Mouse (Mus musculus): Measurements from ENCODE around the gene Mindy3. TPM values are rescaled to one million over a fixed set of nuclear protein-coding genes. Genes with fewer than 3 reads are reported as not detected.
"Not testable (repeated sequence)": the region's sequence is repeated elsewhere in the genome, so short reads cannot be mapped to it uniquely, and the experiment has no call there.

Gene Mindy3
- 21.6 and 22.2 TPM in 2 replicates for polyA plus RNA-seq (2015; fragmentation: Nextera tagmentation; extraction: Ambion mirVana)

GRCm38 (mm10) chr2:12419262-12419655, at the start of gene Mindy3:
Gene Mindy3, minus strand, starts transcription at chr2:12419470.
- H3K4me1 ChIP-seq (ENCODE audit: control insufficient read depth, insufficient read depth, low read length), result peaks cover 9% of the 10 kb centered on the region
- H3K36me3 ChIP-seq (ENCODE audit: control insufficient read depth, insufficient read depth, low read length), result no peaks in the 10 kb centered on the region
- no peaks in the 10 kb centered on the region for H3K9me3 ChIP-seq (ENCODE audit: control insufficient read depth, low read length)
- peak; percentile 92 for ATAC-seq
- peak within 1 kb of the TSS; percentile 65 for H3K4me2 ChIP-seq (ENCODE audit: low read depth, low read length)
- peak within 1 kb of the TSS; percentile 94 for H3K4me3 ChIP-seq (ENCODE audit: low read length)
- peak within 1 kb of the TSS; percentile 80 for H3K9ac ChIP-seq (ENCODE audit: low read depth, low read length)
- WGBS, result under 1% methylated on average over 25 of the region's 25 CpGs
- H3K27me3 ChIP-seq (replicated peaks; ENCODE audit: control insufficient read depth, insufficient read depth, low read length), result no peaks in the 10 kb centered on the region
- H3K27ac ChIP-seq (ENCODE audit: low read length), result peak within 1 kb of the TSS; percentile 69

DNA sequence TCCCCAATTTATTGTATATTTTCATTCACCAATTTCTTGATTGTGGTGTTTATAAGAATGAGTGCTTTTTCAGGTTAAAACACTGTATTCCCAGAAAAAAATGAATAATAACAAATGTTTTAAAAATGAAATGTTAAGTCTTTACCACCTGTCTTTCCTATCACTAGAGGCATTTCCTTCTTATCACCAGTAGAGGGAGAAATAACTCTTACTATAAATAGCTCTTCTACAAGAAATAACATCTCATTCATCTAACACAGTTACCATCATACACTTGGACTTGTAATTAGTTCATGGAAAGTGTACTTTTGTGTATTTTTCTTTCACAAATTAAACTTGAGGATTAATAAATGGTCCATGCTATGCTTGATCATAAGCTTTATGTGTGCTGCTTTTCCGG, 40.5 kb upstream of the Mindy3 start:
- no peak for ATAC-seq
- H3K27ac ChIP-seq (ENCODE audit: low read length), result no peak overlapping the region
- no peak overlapping the region for H3K4me2 ChIP-seq (ENCODE audit: low read depth, low read length)
- H3K4me3 ChIP-seq (ENCODE audit: low read length), result no peak overlapping the region
- H3K9ac ChIP-seq (ENCODE audit: low read depth, low read length), result no peak overlapping the region
- H3K27me3 ChIP-seq (replicated peaks; ENCODE audit: control insufficient read depth, insufficient read depth, low read length), result no peaks in the 10 kb centered on the region
- H3K36me3 ChIP-seq (ENCODE audit: control insufficient read depth, insufficient read depth, low read length), result no peaks in the 10 kb centered on the region
- 75% methylated on average over 1 of the region's 1 CpGs for WGBS
- no peaks in the 10 kb centered on the region for H3K9me3 ChIP-seq (ENCODE audit: control insufficient read depth, low read length)
- H3K4me1 ChIP-seq (ENCODE audit: control insufficient read depth, insufficient read depth, low read length), result no peaks in the 10 kb centered on the region

- no peak for ATAC-seq
- Histone ChIP-seq H3K4me2 (ENCODE audit: low read depth, low read length) (no peak overlapping the region), H3K36me3 (ENCODE audit: control insufficient read depth, insufficient read depth, low read length) (no peaks in the 10 kb centered on the region), H3K9me3 (ENCODE audit: control insufficient read depth, low read length) (no peaks in the 10 kb centered on the region), H3K4me1 (ENCODE audit: control insufficient read depth, insufficient read depth, low read length) (no peaks in the 10 kb centered on the region), H3K9ac (ENCODE audit: low read depth, low read length) (no peak overlapping the region), H3K27ac (ENCODE audit: low read length) (no peak overlapping the region), H3K4me3 (ENCODE audit: low read length) (no peak overlapping the region), H3K27me3 (replicated peaks; ENCODE audit: control insufficient read depth, insufficient read depth, low read length) (no peaks in the 10 kb centered on the region)
- 79% methylated on average over 3 of the region's 3 CpGs for WGBS
Measured at GRCm38 (mm10) chr2:12450108-12450507, 30.8 kb upstream of the Mindy3 start.

DNA sequence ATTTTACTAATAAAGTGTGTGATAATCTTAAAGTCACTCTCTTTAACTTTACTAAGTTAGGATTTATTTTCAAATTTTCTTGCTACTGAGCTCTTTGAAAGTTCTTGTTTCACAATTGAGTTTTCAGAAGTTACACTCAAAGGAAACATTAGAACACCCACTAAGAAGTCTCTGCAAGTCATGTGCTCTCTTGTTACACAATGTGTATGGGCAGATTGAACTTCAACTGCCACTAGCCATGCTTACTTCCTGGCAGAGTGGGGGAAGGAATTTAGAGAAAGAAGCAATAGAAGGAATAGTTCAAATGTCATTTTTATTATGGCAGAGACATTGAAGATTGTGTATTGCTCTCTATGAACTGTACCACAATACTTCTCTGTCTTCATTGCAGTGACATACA, 20.9 kb upstream of the Mindy3 start:
- Histone ChIP-seq H3K9me3 (ENCODE audit: control insufficient read depth, low read length) (no peaks in the 10 kb centered on the region), H3K4me1 (ENCODE audit: control insufficient read depth, insufficient read depth, low read length) (no peaks in the 10 kb centered on the region), H3K27ac (ENCODE audit: low read length) (no peak overlapping the region), H3K4me2 (ENCODE audit: low read depth, low read length) (no peak overlapping the region), H3K9ac (ENCODE audit: low read depth, low read length) (no peak overlapping the region), H3K27me3 (replicated peaks; ENCODE audit: control insufficient read depth, insufficient read depth, low read length) (no peaks in the 10 kb centered on the region), H3K36me3 (ENCODE audit: control insufficient read depth, insufficient read depth, low read length) (no peaks in the 10 kb centered on the region), H3K4me3 (ENCODE audit: low read length) (no peak overlapping the region)
- ATAC-seq, result no peak

DNA sequence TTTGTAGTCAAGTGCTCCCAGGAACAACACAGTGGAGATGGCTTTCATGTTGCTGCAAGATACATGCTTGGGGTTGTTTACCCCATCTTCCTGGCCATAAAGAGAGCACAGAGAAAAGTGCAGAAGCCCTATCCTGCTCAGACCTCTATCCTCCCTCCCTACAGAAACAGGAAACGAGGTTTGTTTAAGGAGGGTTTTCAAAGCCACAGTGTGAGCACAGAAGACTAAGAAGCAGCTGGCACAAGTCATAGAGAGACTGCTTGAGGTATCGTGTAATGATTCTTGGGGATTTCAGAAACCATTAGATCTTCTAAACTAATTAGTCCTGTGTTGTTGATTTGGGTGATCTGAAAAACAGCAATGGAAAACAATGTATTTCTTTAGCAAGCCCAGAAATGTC, 20.3 kb upstream of the Mindy3 start:
- Histone ChIP-seq H3K9ac (ENCODE audit: low read depth, low read length) (no peak overlapping the region), H3K36me3 (ENCODE audit: control insufficient read depth, insufficient read depth, low read length) (no peaks in the 10 kb centered on the region), H3K4me3 (ENCODE audit: low read length) (no peak overlapping the region), H3K27me3 (replicated peaks; ENCODE audit: control insufficient read depth, insufficient read depth, low read length) (no peaks in the 10 kb centered on the region), H3K4me1 (ENCODE audit: control insufficient read depth, insufficient read depth, low read length) (no peaks in the 10 kb centered on the region), H3K27ac (ENCODE audit: low read length) (no peak overlapping the region), H3K9me3 (ENCODE audit: control insufficient read depth, low read length) (no peaks in the 10 kb centered on the region), H3K4me2 (ENCODE audit: low read depth, low read length) (no peak overlapping the region)
- WGBS, result 44% methylated on average over 2 of the region's 2 CpGs
- no peak for ATAC-seq

GRCm38 (mm10) chr2:12438181-12438580, 18.9 kb upstream of the Mindy3 start:
- 79% methylated on average over 2 of the region's 2 CpGs for whole genome bisulfite sequencing

GRCm38 (mm10) chr2:12432055-12432454, 12.8 kb upstream of the Mindy3 start:
- Histone ChIP-seq H3K9ac (ENCODE audit: low read depth, low read length) (no peak overlapping the region), H3K4me1 (ENCODE audit: control insufficient read depth, insufficient read depth, low read length) (no peaks in the 10 kb centered on the region), H3K27ac (ENCODE audit: low read length) (no peak overlapping the region), H3K36me3 (ENCODE audit: control insufficient read depth, insufficient read depth, low read length) (no peaks in the 10 kb centered on the region), H3K9me3 (ENCODE audit: control insufficient read depth, low read length) (no peaks in the 10 kb centered on the region), H3K27me3 (replicated peaks; ENCODE audit: control insufficient read depth, insufficient read depth, low read length) (no peaks in the 10 kb centered on the region), H3K4me2 (ENCODE audit: low read depth, low read length) (no peak overlapping the region), H3K4me3 (ENCODE audit: low read length) (no peak overlapping the region)
- ATAC-seq, result no peak
- 65% methylated on average over 1 of the region's 1 CpGs for WGBS

More at GRCm38 (mm10) chr2:12438181-12438580, 18.9 kb upstream of the Mindy3 start:
- H3K9me3 ChIP-seq (ENCODE audit: control insufficient read depth, low read length), result no peaks in the 10 kb centered on the region
- H3K27ac ChIP-seq (ENCODE audit: low read length), result no peak overlapping the region
- H3K9ac ChIP-seq (ENCODE audit: low read depth, low read length), result no peak overlapping the region
- H3K4me2 ChIP-seq (ENCODE audit: low read depth, low read length), result no peak overlapping the region
- no peaks in the 10 kb centered on the region for H3K36me3 ChIP-seq (ENCODE audit: control insufficient read depth, insufficient read depth, low read length)
- H3K4me3 ChIP-seq (ENCODE audit: low read length), result no peak overlapping the region
- H3K27me3 ChIP-seq (replicated peaks; ENCODE audit: control insufficient read depth, insufficient read depth, low read length), result no peaks in the 10 kb centered on the region
- H3K4me1 ChIP-seq (ENCODE audit: control insufficient read depth, insufficient read depth, low read length), result no peaks in the 10 kb centered on the region
- no peak for ATAC-seq

GRCm38 (mm10) chr2:12424374-12424773, 5.1 kb upstream of the Mindy3 start:
- 76% methylated on average over 3 of the region's 3 CpGs for WGBS
- Histone ChIP-seq H3K4me1 (ENCODE audit: control insufficient read depth, insufficient read depth, low read length) (no peaks in the 10 kb centered on the region), H3K27ac (ENCODE audit: low read length) (no peak overlapping the region), H3K9me3 (ENCODE audit: control insufficient read depth, low read length) (no peaks in the 10 kb centered on the region), H3K4me2 (ENCODE audit: low read depth, low read length) (no peak overlapping the region), H3K4me3 (ENCODE audit: low read length) (no peak overlapping the region), H3K36me3 (ENCODE audit: control insufficient read depth, insufficient read depth, low read length) (no peaks in the 10 kb centered on the region), H3K9ac (ENCODE audit: low read depth, low read length) (no peak overlapping the region), H3K27me3 (replicated peaks; ENCODE audit: control insufficient read depth, insufficient read depth, low read length) (no peaks in the 10 kb centered on the region)
- no peak for ATAC-seq

DNA sequence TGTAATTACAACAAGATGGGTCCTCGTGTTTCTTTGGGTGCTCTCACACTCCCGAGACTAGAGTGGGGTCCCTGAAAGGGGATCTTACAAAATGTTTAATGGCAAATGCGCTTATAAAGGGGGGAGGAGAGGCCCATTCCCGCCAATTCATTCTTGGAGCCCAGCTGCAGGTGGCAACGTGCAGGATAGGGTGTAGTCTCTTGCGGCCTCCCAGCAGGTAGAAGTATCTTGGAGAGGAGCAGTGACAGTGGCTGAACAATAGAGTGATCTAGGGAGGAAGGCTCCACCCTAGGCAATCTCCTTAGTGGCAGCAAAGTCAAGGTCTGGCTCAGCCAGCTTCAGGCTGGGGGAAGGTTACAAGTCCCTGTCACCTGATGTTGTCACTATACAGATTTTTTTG, 4.2 kb upstream of the Mindy3 start:
- 64% methylated on average over 6 of the region's 6 CpGs for WGBS
- not testable (repeated sequence) for H3K4me3 ChIP-seq (ENCODE audit: low read length); H3K27ac ChIP-seq (ENCODE audit: low read length); ATAC-seq; H3K4me1 ChIP-seq (ENCODE audit: control insufficient read depth, insufficient read depth, low read length); H3K9me3 ChIP-seq (ENCODE audit: control insufficient read depth, low read length); H3K4me2 ChIP-seq (ENCODE audit: low read depth, low read length); H3K36me3 ChIP-seq (ENCODE audit: control insufficient read depth, insufficient read depth, low read length); H3K9ac ChIP-seq (ENCODE audit: low read depth, low read length); H3K27me3 ChIP-seq (replicated peaks; ENCODE audit: control insufficient read depth, insufficient read depth, low read length)

GRCm38 (mm10) chr2:12418534-12419261, 572 bp downstream of the Mindy3 start:
- peak overlapping the region; percentile 65 for H3K4me2 ChIP-seq (ENCODE audit: low read depth, low read length)
- no peaks in the 10 kb centered on the region for H3K9me3 ChIP-seq (ENCODE audit: control insufficient read depth, low read length)
- H3K27me3 ChIP-seq (replicated peaks; ENCODE audit: control insufficient read depth, insufficient read depth, low read length), result no peaks in the 10 kb centered on the region
- H3K9ac ChIP-seq (ENCODE audit: low read depth, low read length), result peak overlapping the region; percentile 80
- peak overlapping the region; percentile 94 for H3K4me3 ChIP-seq (ENCODE audit: low read length)
- H3K4me1 ChIP-seq (ENCODE audit: control insufficient read depth, insufficient read depth, low read length), result peaks cover 9% of the 10 kb centered on the region
- H3K27ac ChIP-seq (ENCODE audit: low read length), result peak overlapping the region; percentile 69
- peak; percentile 77 for ATAC-seq
- under 1% methylated on average over 40 of the region's 40 CpGs for WGBS
- H3K36me3 ChIP-seq (ENCODE audit: control insufficient read depth, insufficient read depth, low read length), result no peaks in the 10 kb centered on the region
